Mouse (Mus musculus): Measurements from ENCODE around the gene Plekha1. TPM values are rescaled to one million over a fixed set of nuclear protein-coding genes. Genes with fewer than 3 reads are reported as not detected.

Plekha1 gene
- polyA plus RNA-seq, 1 experiment from 2014 or later, result 44.4 TPM

- peaks cover 88% of the 10 kb centered on the region for H3K27me3 ChIP-seq (ENCODE audit: insufficient read depth, poor library complexity, severe bottlenecking)
- peak overlapping the region; percentile 71; the same call in 1 of the 2 replicates for H3K4me3 ChIP-seq
- 25% methylated on average over 12 of the region's 12 CpGs for WGBS
- no peak overlapping the region for H3K27ac ChIP-seq
- DNase-seq (ENCODE audit: low spot score), result peak; percentile 70
- peaks cover 30% of the 10 kb centered on the region for H3K4me1 ChIP-seq
- no peaks in the 10 kb centered on the region for H3K36me3 ChIP-seq
- H3K9me3 ChIP-seq, result no peaks in the 10 kb centered on the region
Observed at GRCm38 (mm10) chr7:130937266-130937841, 71.8 kb downstream of the Plekha1 start.

DNA sequence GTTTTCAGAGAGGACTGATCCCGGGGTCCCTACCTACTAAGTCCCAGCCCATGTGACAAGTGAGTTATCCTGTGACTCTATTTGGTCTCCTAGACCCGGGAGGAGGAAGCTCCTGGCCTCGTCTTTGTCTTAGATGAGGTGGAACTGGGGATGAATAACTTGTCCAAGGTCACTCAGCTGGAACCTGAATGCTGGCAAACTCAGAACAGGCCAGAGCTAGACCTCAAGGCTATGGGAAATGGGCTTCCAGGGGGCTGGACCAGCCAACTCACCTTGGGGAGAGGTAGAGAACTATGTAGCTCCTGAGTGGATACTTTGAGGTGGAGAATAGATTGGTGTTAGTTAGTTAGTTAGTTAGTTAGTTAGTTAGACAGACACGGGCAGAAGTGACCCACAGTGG is 72.4 kb downstream of the Plekha1 start:
- no peaks in the 10 kb centered on the region for H3K9me3 ChIP-seq
- no peak overlapping the region for H3K4me3 ChIP-seq
- H3K4me1 ChIP-seq, result peaks cover 30% of the 10 kb centered on the region
- no peak overlapping the region for H3K27ac ChIP-seq
- peak; percentile 64 for DNase-seq (ENCODE audit: low spot score)
- no peaks in the 10 kb centered on the region for H3K36me3 ChIP-seq
- H3K27me3 ChIP-seq (ENCODE audit: insufficient read depth, poor library complexity, severe bottlenecking), result peaks cover 81% of the 10 kb centered on the region
- 57% methylated on average over 4 of the region's 4 CpGs for WGBS

GRCm38 (mm10) chr7:130938896-130939295 is 73.3 kb downstream of the Plekha1 start:
- 87% methylated on average over 8 of the region's 8 CpGs for WGBS
- Histone ChIP-seq H3K4me1 (peaks cover 30% of the 10 kb centered on the region), H3K27ac (no peak overlapping the region), H3K9me3 (no peaks in the 10 kb centered on the region), H3K4me3 (no peak overlapping the region), H3K36me3 (no peaks in the 10 kb centered on the region), H3K27me3 (ENCODE audit: insufficient read depth, poor library complexity, severe bottlenecking) (peaks cover 73% of the 10 kb centered on the region)
- peak; percentile 72 for DNase-seq (ENCODE audit: low spot score)

- DNase-seq (ENCODE audit: low spot score), result peak; percentile 58
- H3K27ac ChIP-seq, result no peak overlapping the region
- 78% methylated on average over 8 of the region's 8 CpGs for WGBS
- H3K27me3 ChIP-seq (ENCODE audit: insufficient read depth, poor library complexity, severe bottlenecking), result peaks cover 54% of the 10 kb centered on the region
- H3K4me1 ChIP-seq, result peaks cover 26% of the 10 kb centered on the region
- no peaks in the 10 kb centered on the region for H3K9me3 ChIP-seq
- H3K36me3 ChIP-seq, result no peaks in the 10 kb centered on the region
- H3K4me3 ChIP-seq, result no peak overlapping the region
Observed at GRCm38 (mm10) chr7:130940733-130941132, 75.2 kb downstream of the Plekha1 start.

- Histone ChIP-seq H3K4me3 (no peak overlapping the region), H3K27ac (no peak overlapping the region), H3K27me3 (ENCODE audit: insufficient read depth, poor library complexity, severe bottlenecking) (peaks cover 28% of the 10 kb centered on the region), H3K4me1 (peaks cover 30% of the 10 kb centered on the region), H3K9me3 (no peaks in the 10 kb centered on the region), H3K36me3 (no peaks in the 10 kb centered on the region)
- DNase-seq (ENCODE audit: low spot score), result no peak
- 83% methylated on average over 9 of the region's 9 CpGs for WGBS
Observed at GRCm38 (mm10) chr7:130943280-130943895, 77.8 kb downstream of the Plekha1 start.

- peak; percentile 47 for DNase-seq (ENCODE audit: low spot score)
Observed at GRCm38 (mm10) chr7:130944766-130945475, 79.4 kb downstream of the Plekha1 start.

DNA sequence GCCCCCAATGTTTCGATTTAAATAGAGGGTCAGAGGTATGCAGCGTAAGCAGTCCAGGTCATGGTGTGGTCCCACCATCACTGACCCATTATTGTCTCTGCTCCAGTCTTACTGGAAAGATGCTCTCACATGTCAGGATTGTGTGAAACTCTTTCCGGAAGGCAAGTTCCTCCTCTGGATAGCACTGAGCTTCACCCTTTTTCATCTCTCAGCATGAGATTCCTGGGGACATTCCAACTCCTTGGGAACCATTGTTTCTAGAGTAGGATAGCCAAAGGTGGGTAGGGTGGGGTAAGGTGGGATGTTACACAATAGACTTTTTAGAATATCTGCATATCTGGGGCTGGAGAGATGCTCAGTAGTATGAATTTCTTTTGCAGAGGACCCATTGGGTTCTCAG is 80.2 kb downstream of the Plekha1 start:
- H3K4me1 ChIP-seq, result peaks cover 47% of the 10 kb centered on the region
- no peak overlapping the region for H3K27ac ChIP-seq
- H3K27me3 ChIP-seq (ENCODE audit: insufficient read depth, poor library complexity, severe bottlenecking), result peaks cover 8% of the 10 kb centered on the region
- DNase-seq (ENCODE audit: low spot score), result peak; percentile 10
- WGBS, result 81% methylated on average over 3 of the region's 3 CpGs
- no peaks in the 10 kb centered on the region for H3K9me3 ChIP-seq
- H3K36me3 ChIP-seq, result no peaks in the 10 kb centered on the region
- H3K4me3 ChIP-seq, result no peak overlapping the region

More at GRCm38 (mm10) chr7:130944766-130945475, 79.4 kb downstream of the Plekha1 start:
- Histone ChIP-seq H3K27me3 (ENCODE audit: insufficient read depth, poor library complexity, severe bottlenecking) (peaks cover 16% of the 10 kb centered on the region), H3K36me3 (no peaks in the 10 kb centered on the region), H3K4me3 (no peak overlapping the region), H3K4me1 (peaks cover 45% of the 10 kb centered on the region), H3K27ac (no peak overlapping the region), H3K9me3 (no peaks in the 10 kb centered on the region)
- 86% methylated on average over 11 of the region's 11 CpGs for WGBS

DNA sequence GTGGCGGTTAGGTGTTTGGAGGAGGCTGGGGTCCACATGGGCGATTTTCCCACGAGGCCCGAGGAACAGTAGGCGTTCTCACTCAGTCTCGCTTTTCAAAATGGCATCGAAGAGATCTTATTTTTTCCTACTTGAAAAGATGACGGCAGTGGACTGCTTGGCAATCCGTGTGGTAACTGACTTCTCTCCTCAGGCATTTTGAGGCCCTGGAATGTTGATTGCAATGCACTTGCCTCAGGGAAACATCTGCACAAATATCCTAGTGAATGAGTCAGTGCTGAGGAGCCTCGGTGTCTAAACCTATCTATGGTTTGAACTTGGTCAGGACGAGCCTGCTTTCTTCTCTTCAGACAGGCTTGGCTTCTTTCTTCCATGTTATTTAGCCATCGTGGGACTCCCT is 80.7 kb downstream of the Plekha1 start:
- Histone ChIP-seq H3K27ac (no peak overlapping the region), H3K4me3 (no peak overlapping the region), H3K4me1 (peaks cover 53% of the 10 kb centered on the region), H3K36me3 (no peaks in the 10 kb centered on the region), H3K27me3 (ENCODE audit: insufficient read depth, poor library complexity, severe bottlenecking) (peaks cover 2% of the 10 kb centered on the region; the same call in 1 of the 2 replicates), H3K9me3 (no peaks in the 10 kb centered on the region)
- peak; percentile 48 for DNase-seq (ENCODE audit: low spot score)
- WGBS, result 79% methylated on average over 12 of the region's 12 CpGs

DNA sequence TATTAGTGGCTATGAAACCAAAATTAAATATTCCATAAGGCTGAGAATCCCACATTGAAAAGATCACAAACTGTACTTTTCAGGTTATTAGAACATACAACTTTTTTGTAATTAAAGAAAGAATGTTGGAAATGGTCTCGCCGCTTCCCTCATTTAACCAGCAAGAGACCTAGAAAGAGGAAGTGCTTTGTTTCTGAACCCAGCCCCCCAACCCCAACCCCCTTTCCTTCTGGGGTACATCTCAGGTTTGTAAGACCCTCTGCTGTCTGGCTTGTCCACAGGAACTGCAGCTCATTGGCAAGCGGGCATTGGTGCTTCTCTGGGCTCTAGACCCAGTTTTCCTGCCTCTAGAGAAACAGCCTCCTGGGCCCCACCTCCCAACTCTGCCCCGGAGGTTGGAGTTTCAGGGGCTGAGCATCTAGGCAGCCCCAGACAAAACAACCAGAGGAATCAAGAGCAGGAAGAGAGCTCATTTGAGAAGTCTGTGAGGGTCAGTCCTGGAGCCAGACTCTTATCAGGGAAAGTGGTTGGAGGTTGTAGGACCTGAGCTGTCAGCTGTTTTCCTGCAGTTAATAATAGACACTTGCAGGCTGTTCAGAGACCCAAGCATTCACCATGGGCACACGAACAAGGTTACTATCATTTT is 83.1 kb downstream of the Plekha1 start:
- Histone ChIP-seq H3K27ac (peak overlapping the region; percentile 89), H3K4me1 (peaks cover 62% of the 10 kb centered on the region), H3K4me3 (0 out of 2 replicates have a peak overlapping the region, but pooled peaks have one; percentile 13), H3K27me3 (ENCODE audit: insufficient read depth, poor library complexity, severe bottlenecking) (no peaks in the 10 kb centered on the region), H3K9me3 (no peaks in the 10 kb centered on the region), H3K36me3 (no peaks in the 10 kb centered on the region)
- DNase-seq (ENCODE audit: low spot score), result no peak
- 34% methylated on average over 5 of the region's 5 CpGs for WGBS

DNA sequence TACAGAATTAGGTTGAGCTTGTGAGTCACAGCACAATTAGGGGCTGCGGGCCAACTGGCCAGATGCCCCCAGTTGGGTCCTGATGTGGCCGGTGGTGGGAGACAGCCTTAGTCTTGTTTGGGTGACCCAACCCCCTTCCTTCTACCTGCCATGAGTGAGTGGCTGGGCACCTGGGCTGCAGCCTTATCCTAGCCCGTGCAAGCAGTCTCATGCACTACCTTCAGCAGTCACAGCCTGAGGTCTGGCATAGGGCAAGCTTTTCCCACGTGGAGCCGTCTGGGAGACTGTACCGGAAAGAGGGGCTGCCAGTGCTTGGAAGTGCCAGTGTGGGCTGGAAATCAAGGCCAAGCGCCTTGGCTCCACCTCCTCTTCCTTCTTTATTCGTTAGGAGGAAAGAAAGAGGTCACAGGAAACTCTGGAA is 83.8 kb downstream of the Plekha1 start:
- Histone ChIP-seq H3K4me3 (peak overlapping the region; percentile 38; the same call in 1 of the 2 replicates), H3K9me3 (no peaks in the 10 kb centered on the region), H3K27me3 (ENCODE audit: insufficient read depth, poor library complexity, severe bottlenecking) (no peaks in the 10 kb centered on the region), H3K27ac (peak overlapping the region; percentile 89), H3K4me1 (peaks cover 57% of the 10 kb centered on the region), H3K36me3 (no peaks in the 10 kb centered on the region)
- no peak for DNase-seq (ENCODE audit: low spot score)
- 24% methylated on average over 8 of the region's 8 CpGs for WGBS

GRCm38 (mm10) chr7:130950482-130950881 is 84.9 kb downstream of the Plekha1 start:
- DNase-seq (ENCODE audit: low spot score), result no peak
- no peaks in the 10 kb centered on the region for H3K27me3 ChIP-seq (ENCODE audit: insufficient read depth, poor library complexity, severe bottlenecking)
- no peaks in the 10 kb centered on the region for H3K9me3 ChIP-seq
- H3K4me3 ChIP-seq, result no peak overlapping the region
- 82% methylated on average over 7 of the region's 7 CpGs for WGBS
- no peaks in the 10 kb centered on the region for H3K36me3 ChIP-seq
- peaks cover 57% of the 10 kb centered on the region for H3K4me1 ChIP-seq
- H3K27ac ChIP-seq, result peak overlapping the region; percentile 79; the same call in 1 of the 2 replicates

- Histone ChIP-seq H3K27ac (peak overlapping the region; percentile 79; the same call in 1 of the 2 replicates), H3K36me3 (no peaks in the 10 kb centered on the region)
- WGBS, result 75% methylated on average over 5 of the region's 5 CpGs
Observed at GRCm38 (mm10) chr7:130951004-130951403, 85.4 kb downstream of the Plekha1 start.

DNA sequence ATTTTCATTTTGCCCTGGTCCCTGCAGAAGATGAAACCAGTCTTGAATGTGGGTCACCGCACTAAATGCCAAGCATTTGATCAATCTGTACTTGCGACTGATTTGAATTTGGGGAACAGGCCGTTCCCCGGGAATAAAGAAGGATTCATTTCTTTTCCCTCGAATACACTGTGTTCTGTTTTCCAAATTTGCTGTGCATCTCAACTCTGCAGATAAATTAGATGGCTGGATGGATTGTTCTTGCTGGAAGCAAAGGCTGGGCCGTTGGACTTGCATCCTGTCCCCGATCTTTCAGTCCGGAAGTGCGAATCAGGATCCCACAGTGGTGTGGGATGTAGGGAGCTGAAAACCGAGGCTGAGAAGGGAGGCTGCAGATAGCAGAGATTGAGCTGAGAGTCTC is 87.8 kb downstream of the Plekha1 start:
- WGBS, result 85% methylated on average over 10 of the region's 10 CpGs
- Histone ChIP-seq H3K27me3 (ENCODE audit: insufficient read depth, poor library complexity, severe bottlenecking) (no peaks in the 10 kb centered on the region), H3K4me1 (peaks cover 36% of the 10 kb centered on the region), H3K36me3 (no peaks in the 10 kb centered on the region), H3K4me3 (no peak overlapping the region), H3K9me3 (no peaks in the 10 kb centered on the region), H3K27ac (no peak overlapping the region)
- DNase-seq (ENCODE audit: low spot score), result no peak

More at GRCm38 (mm10) chr7:130951004-130951403, 85.4 kb downstream of the Plekha1 start:
- no peak for DNase-seq (ENCODE audit: low spot score)
- peaks cover 56% of the 10 kb centered on the region for H3K4me1 ChIP-seq
- no peak overlapping the region for H3K4me3 ChIP-seq
- H3K27me3 ChIP-seq (ENCODE audit: insufficient read depth, poor library complexity, severe bottlenecking), result no peaks in the 10 kb centered on the region
- H3K9me3 ChIP-seq, result no peaks in the 10 kb centered on the region
